Mouse (Mus musculus): ENCODE data around the gene Akap11.

- TF ChIP-seq CTCF (conservative IDR thresholded peaks at IDR 0.05 in 1 of 2, IDR thresholded peaks at IDR 0.05 in 1 of 2; ENCODE audit: low read depth in 2 of 2, low read length in 2 of 2): no peak
- no peak for TF ChIP-seq ZNF384 (IDR thresholded peaks at IDR 0.05; ENCODE audit: low read depth, low read length)
- no peak for TF ChIP-seq POLR2A (IDR thresholded peaks at IDR 0.05; ENCODE audit: low read depth, low read length)
- no peak for TF ChIP-seq USF1 (IDR thresholded peaks at IDR 0.05; ENCODE audit: low read depth, low read length)
Observed at GRCm38 (mm10) chr14:78526475-78526874, 10.1 kb downstream of the Akap11 start.
